7 mouse cellular contexts compared by ENCODE assay signal in genomic region chr13:23684295-23684945, GRCm38 (mm10). TPM values are rescaled to one million over a fixed set of nuclear protein-coding genes. Genes with fewer than 3 reads are reported as not detected.
DNase-seq lines count a peak whose midpoint lies in the region; ATAC-seq lines count a peak whose summit lies in the region.
"Not testable (repeated sequence)": the region's sequence is repeated elsewhere in the genome, so short reads cannot be mapped to it uniquely, and the experiment has no call there.

No protein-coding gene starts in this region.

- peak; percentile 43 for ATAC-seq in megakaryocyte, adult 5-6 weeks (ENCODE audit: poor library complexity, severe bottlenecking)

- peak; percentile 85 for DNase-seq in ZHBTc4 (ENCODE audit: low read depth, low spot score)
- peak; percentile 78 for DNase-seq in embryo, embryonic 10 days (ENCODE audit: low spot score)
- DNase-seq in gastrocnemius, postnatal 14 days = peak; percentile 25
- peak; percentile 89 for DNase-seq in hindlimb bud, embryonic 11.5 days (ENCODE audit: extremely low spot score, low read depth, low spot score)
- peak; percentile 61 to 69 for DNase-seq in left cerebral cortex, postnatal 14 days (ENCODE audit: low spot score in 2 of 2)
- DNase-seq in right cerebral cortex, adult 18-20 months = peak; percentile 50

- intact Hi-C loops in gastrocnemius, postnatal 14 days (cut with DNase I; ENCODE audit: low total_unique reads) = not testable (repeated sequence)
- intact Hi-C loops in left cerebral cortex, postnatal 14 days (cut with DNase I) = loop anchor here (1.0 to 10.0 kb wide), 2 partner anchors 14 to 1640 kb away; partner anchors contain the start of genes Hist1h2ag, Hist1h2bj, Hist1h4c and Hist1h4i

RNA-seq across cellular contexts. Expression of gene Hist1h2bc, which starts 0.4 kb away (rescaled TPM):
- 10 to 100 TPM; 75.5 to 80.0 TPM for total RNA-seq in gastrocnemius, postnatal 14 days (2021)
- total RNA-seq in left cerebral cortex, postnatal 14 days (2021) = 10 to 100 TPM; 25.0 to 27.3 TPM
- total RNA-seq in megakaryocyte, adult 5-6 weeks (2015) = 40.3 and 42.6 TPM in 2 replicates
- total RNA-seq in megakaryocyte, adult 5-6 weeks (2017) = 253 and 263 TPM in 2 replicates

RNA-seq across cellular contexts. Expression of gene Hist1h2ac, which starts 0.7 kb away (rescaled TPM):
- total RNA-seq in gastrocnemius, postnatal 14 days (2021) = 1 to 10 TPM; 3.1 to 3.7 TPM
- total RNA-seq in left cerebral cortex, postnatal 14 days (2021) = 1 to 10 TPM; 1.9 to 2.0 TPM
- 10.3 and 12.0 TPM in 2 replicates for total RNA-seq in megakaryocyte, adult 5-6 weeks (2015)
- 67.7 and 81.2 TPM in 2 replicates for total RNA-seq in megakaryocyte, adult 5-6 weeks (2017)

RNA-seq across cellular contexts. Expression of gene Hist1h1t, which starts 11.2 kb away (rescaled TPM):
- not detected for total RNA-seq in gastrocnemius, postnatal 14 days (2021)
- under 1 TPM in 1 of 2 experiments, not detected in 1; 0.40 TPM for total RNA-seq in left cerebral cortex, postnatal 14 days (2021)
- 0.94 TPM in 1 of 2 replicates, not detected in the other for total RNA-seq in megakaryocyte, adult 5-6 weeks (2015)
- total RNA-seq in megakaryocyte, adult 5-6 weeks (2017) = 2.7 and 5.3 TPM in 2 replicates

RNA-seq across cellular contexts. Expression of gene Hist1h4c, which starts 13.8 kb away (rescaled TPM):
- 10 to 100 TPM; 94.2 to 99.8 TPM for total RNA-seq in gastrocnemius, postnatal 14 days (2021)
- 100 to 1,000 TPM; 100 to 103 TPM for total RNA-seq in left cerebral cortex, postnatal 14 days (2021)
- 60.8 and 62.1 TPM in 2 replicates for total RNA-seq in megakaryocyte, adult 5-6 weeks (2015)
- total RNA-seq in megakaryocyte, adult 5-6 weeks (2017) = 282 and 359 TPM in 2 replicates

RNA-seq across cellular contexts. Expression of gene Hfe, which starts 26.2 kb away (rescaled TPM):
- 10 to 100 TPM; 15.3 to 17.6 TPM for total RNA-seq in gastrocnemius, postnatal 14 days (2021)
- 1 to 10 TPM; 2.9 to 3.1 TPM for total RNA-seq in left cerebral cortex, postnatal 14 days (2021)
- total RNA-seq in megakaryocyte, adult 5-6 weeks (2015) = 12.3 and 17.1 TPM in 2 replicates
- total RNA-seq in megakaryocyte, adult 5-6 weeks (2017) = 7.6 and 8.5 TPM in 2 replicates

Comparison
In these comparisons a context has a peak if more than half of its experiments do, and no peak if none do; other contexts are left out.
1. Peak in every context shown above with its lines: DNase-seq and ATAC-seq.
2. DNase-seq: peak in every context shown above with its lines; median percentile 89 in hindlimb bud, embryonic 11.5 days; 85 in ZHBTc4; 78 in embryo, embryonic 10 days; 65 in left cerebral cortex, postnatal 14 days; 50 in right cerebral cortex, adult 18-20 months; 25 in gastrocnemius, postnatal 14 days.